Mouse (Mus musculus) hindbrain, embryonic 15.5 days (tissue): ENCODE measurements around the gene Ear10. TPM values are rescaled to one million over a fixed set of nuclear protein-coding genes. Genes with fewer than 3 reads are reported as not detected.
"Not testable (repeated sequence)": the region's sequence is repeated elsewhere in the genome, so short reads cannot be mapped to it uniquely, and the experiment has no call there.

Experiments
- ATAC-seq: fragments of 200-750 bp; cut with Nextera tagmentation; 2 replicates; pipeline ENCODE4 v1.8.0; 2017; ENCODE audit warnings: low read depth, moderate number of reproducible peaks, moderate TSS enrichment; ENCODE audit not compliant: low FRiP score
- H3K27ac ChIP-seq: fragments of 300-500 bp; sonication (generic); replicated peaks from 2 replicates; pipeline ENCODE4 v1.5.1; 2015; ENCODE audit warnings: mild to moderate bottlenecking, inconsistent platforms
- H3K27me3 ChIP-seq: fragments of 300-500 bp; sonication (generic); 2 replicates; pipeline ENCODE4 v1.6.1; 2015; ENCODE audit warnings: control low read depth, inconsistent platforms
- H3K36me3 ChIP-seq: fragments of 300-500 bp; sonication (generic); 2 replicates; pipeline ENCODE4 v1.6.1; 2015; ENCODE audit warnings: control low read depth, inconsistent platforms
- H3K4me1 ChIP-seq: fragments of 300-500 bp; sonication (generic); replicated peaks from 2 replicates; pipeline ENCODE4 v1.6.1; 2015; ENCODE audit warnings: control low read depth, inconsistent platforms
- H3K4me2 ChIP-seq: fragments of 300-500 bp; sonication (generic); 2 replicates; pipeline ENCODE4 v1.6.1; 2015; ENCODE audit warnings: moderate library complexity, mild to moderate bottlenecking, inconsistent platforms
- H3K4me3 ChIP-seq: fragments of 300-500 bp; sonication (generic); 2 replicates; pipeline ENCODE4 v1.5.1; 2015; ENCODE audit warnings: mild to moderate bottlenecking, inconsistent platforms
- H3K9ac ChIP-seq: fragments of 300-500 bp; sonication (generic); 2 replicates; pipeline ENCODE4 v1.6.1; 2015; ENCODE audit warnings: inconsistent platforms
- H3K9me3 ChIP-seq: fragments of 300-500 bp; sonication (generic); 2 replicates; pipeline ENCODE4 v1.6.1; 2016; ENCODE audit warnings: control low read depth, inconsistent platforms
- WGBS: fragments of 180-500 bp; shearing (Covaris S2); methylation state at CpG from one replicate; pipeline ENCODE4 v1.1.7; 2015; 5-methylcytosine and 5-hydroxymethylcytosine counted together
- polyA plus RNA-seq: library from polyadenylated mRNA; unstranded; fragments of >200 nt; fragmentation: Nextera tagmentation; extraction: Ambion mirVana; gene quantifications from 2 replicates; pipeline ENCODE4 v1.2.1, GENCODE M21; 2015

Gene Ear10
- not detected in 2 replicates for polyA plus RNA-seq

- H3K9me3 ChIP-seq, H3K4me1 ChIP-seq, ATAC-seq, H3K27ac ChIP-seq, H3K27me3 ChIP-seq, H3K4me3 ChIP-seq, H3K9ac ChIP-seq, H3K36me3 ChIP-seq, H3K4me2 ChIP-seq: not testable (repeated sequence)
- WGBS, result 90% methylated on average over 3 of the region's 3 CpGs
These were observed at the start of gene Ear10 for GRCm38 (mm10) chr14:43923459-43923858. Gene Ear10 (minus strand): TSS chr14:43923559.

- H3K4me1 ChIP-seq, H3K27ac ChIP-seq, H3K4me3 ChIP-seq, H3K27me3 ChIP-seq, H3K9ac ChIP-seq, ATAC-seq, H3K36me3 ChIP-seq, H3K4me2 ChIP-seq, H3K9me3 ChIP-seq: not testable (repeated sequence)
- no CpG with 5 or more reads among the region's 2 CpGs for WGBS
These were observed 33.4 kb upstream of the Ear10 start, which contains the start of gene Ang5 for GRCm38 (mm10) chr14:43956769-43957168. Gene Ang5 (plus strand): TSS chr14:43957069.

GRCm38 (mm10) chr14:43955074-43955473 lies 31.7 kb upstream of the Ear10 start:
- not testable (repeated sequence) for H3K27ac ChIP-seq, H3K9ac ChIP-seq, H3K27me3 ChIP-seq, H3K9me3 ChIP-seq, H3K4me2 ChIP-seq, H3K4me1 ChIP-seq, ATAC-seq, H3K4me3 ChIP-seq, H3K36me3 ChIP-seq
- WGBS, result no CpG with 5 or more reads among the region's 1 CpGs

- not testable (repeated sequence) for H3K27me3 ChIP-seq, ATAC-seq, H3K4me1 ChIP-seq, H3K27ac ChIP-seq, H3K4me3 ChIP-seq, H3K9ac ChIP-seq, H3K9me3 ChIP-seq, H3K4me2 ChIP-seq, H3K36me3 ChIP-seq
- 58% methylated on average over 2 of the region's 2 CpGs for WGBS
These were observed 30.0 kb upstream of the Ear10 start for GRCm38 (mm10) chr14:43953382-43953781.

- H3K9ac ChIP-seq, H3K4me3 ChIP-seq, H3K27me3 ChIP-seq, H3K27ac ChIP-seq, H3K9me3 ChIP-seq, H3K4me2 ChIP-seq, H3K36me3 ChIP-seq, H3K4me1 ChIP-seq, ATAC-seq: not testable (repeated sequence)
- 53% methylated on average over 5 of the region's 5 CpGs for WGBS
These were observed 10.0 kb upstream of the Ear10 start for GRCm38 (mm10) chr14:43933399-43933798.

GRCm38 (mm10) chr14:43932991-43933390 lies 9.6 kb upstream of the Ear10 start:
- not testable (repeated sequence) for H3K27me3 ChIP-seq, H3K9ac ChIP-seq, H3K4me2 ChIP-seq, H3K36me3 ChIP-seq, H3K4me3 ChIP-seq, ATAC-seq, H3K4me1 ChIP-seq, H3K9me3 ChIP-seq, H3K27ac ChIP-seq
- WGBS, result 20% methylated on average over 8 of the region's 8 CpGs

GRCm38 (mm10) chr14:43925404-43925950 lies 2.1 kb upstream of the Ear10 start:
- peak; percentile 83 for ATAC-seq
- H3K9me3 ChIP-seq, H3K27me3 ChIP-seq, H3K4me1 ChIP-seq, H3K36me3 ChIP-seq: not testable (repeated sequence)
- peak overlapping the region; percentile 84 for H3K27ac ChIP-seq
- peak overlapping the region; percentile 53 for H3K4me3 ChIP-seq
- WGBS, result 5% methylated on average over 21 of the region's 21 CpGs
- peak overlapping the region; percentile 41 for H3K9ac ChIP-seq
- H3K4me2 ChIP-seq, result peak overlapping the region; percentile 54

GRCm38 (mm10) chr14:43924688-43925403 lies 1.5 kb upstream of the Ear10 start, which contains the start of gene Gm8113:
Gene Gm8113 (plus strand): TSS chr14:43925390.
- peak within 1 kb of the TSS; percentile 41 for H3K9ac ChIP-seq
- peak within 1 kb of the TSS; percentile 54 for H3K4me2 ChIP-seq
- 11% methylated on average over 10 of the region's 10 CpGs for WGBS
- ATAC-seq, result peak; percentile 97
- not testable (repeated sequence) for H3K27me3 ChIP-seq, H3K9me3 ChIP-seq, H3K36me3 ChIP-seq, H3K4me1 ChIP-seq
- peak within 1 kb of the TSS; percentile 84 for H3K27ac ChIP-seq
- peak within 1 kb of the TSS; percentile 53 for H3K4me3 ChIP-seq

GRCm38 (mm10) chr14:43918214-43918613 lies 5.1 kb downstream of the Ear10 start:
- H3K36me3 ChIP-seq, H3K9ac ChIP-seq, H3K27me3 ChIP-seq, H3K4me1 ChIP-seq, H3K9me3 ChIP-seq, H3K4me2 ChIP-seq, H3K27ac ChIP-seq, ATAC-seq, H3K4me3 ChIP-seq: not testable (repeated sequence)

GRCm38 (mm10) chr14:43898577-43898976 lies 24.8 kb downstream of the Ear10 start:
- not testable (repeated sequence) for H3K9me3 ChIP-seq, H3K4me3 ChIP-seq, H3K4me1 ChIP-seq, H3K27ac ChIP-seq, H3K36me3 ChIP-seq, H3K9ac ChIP-seq, H3K4me2 ChIP-seq, H3K27me3 ChIP-seq, ATAC-seq
- WGBS, result 92% methylated on average over 3 of the region's 3 CpGs

GRCm38 (mm10) chr14:43895357-43895756 lies 28.0 kb downstream of the Ear10 start:
- not testable (repeated sequence) for ATAC-seq, H3K9ac ChIP-seq, H3K4me3 ChIP-seq, H3K27me3 ChIP-seq, H3K4me1 ChIP-seq, H3K9me3 ChIP-seq, H3K36me3 ChIP-seq, H3K4me2 ChIP-seq, H3K27ac ChIP-seq
- 42% methylated on average over 2 of the region's 2 CpGs for WGBS

GRCm38 (mm10) chr14:43891288-43891687 lies 32.1 kb downstream of the Ear10 start:
- H3K4me3 ChIP-seq, ATAC-seq, H3K4me2 ChIP-seq, H3K27me3 ChIP-seq, H3K9ac ChIP-seq, H3K9me3 ChIP-seq, H3K27ac ChIP-seq, H3K36me3 ChIP-seq, H3K4me1 ChIP-seq: not testable (repeated sequence)
- 86% methylated on average over 1 of the region's 1 CpGs for WGBS

- not testable (repeated sequence) for H3K9ac ChIP-seq, H3K4me1 ChIP-seq, H3K9me3 ChIP-seq, H3K27me3 ChIP-seq, ATAC-seq, H3K4me3 ChIP-seq, H3K36me3 ChIP-seq, H3K27ac ChIP-seq, H3K4me2 ChIP-seq
- 64% methylated on average over 1 of the region's 1 CpGs for whole genome bisulfite sequencing
These were observed 37.1 kb downstream of the Ear10 start for GRCm38 (mm10) chr14:43886235-43886634.
